Mouse (Mus musculus) liver, embryonic 14.5 days (tissue): ENCODE measurements around the gene Insr. TPM values are rescaled to one million over a fixed set of nuclear protein-coding genes. Genes with fewer than 3 reads are reported as not detected.

Source experiments
- ATAC-seq: fragments of 200-750 bp; cut with Nextera tagmentation; 2 replicates; pipeline ENCODE4 v1.8.0; 2017; ENCODE audit warnings: moderate number of reproducible peaks, mild to moderate bottlenecking, moderate library complexity; ENCODE audit not compliant: insufficient read depth
- DNase-seq, 3 experiments: peaks; one replicate each; pipeline ENCODE4 v3.0.0-alpha.2; 2012 to 2013; ENCODE audit warnings: low read depth in 3 of 3, low spot score in 3 of 3
- H3K27ac ChIP-seq: fragments of 300-500 bp; sonication (generic); 2 replicates; pipeline ENCODE4 v1.5.1; 2014; ENCODE audit warnings: moderate library complexity, mild to moderate bottlenecking, control low read depth, inconsistent platforms
- H3K27me3 ChIP-seq: fragments of 300-500 bp; sonication (generic); 2 replicates; pipeline ENCODE4 v1.6.1; 2014; ENCODE audit warnings: mild to moderate bottlenecking, low read length, moderate library complexity; ENCODE audit not compliant: control insufficient read depth, insufficient read depth
- H3K36me3 ChIP-seq: fragments of 300-500 bp; sonication (generic); replicated peaks from 2 replicates; pipeline ENCODE4 v1.6.1; 2014; ENCODE audit warnings: low read depth; ENCODE audit not compliant: control insufficient read depth, insufficient read depth
- H3K4me1 ChIP-seq, 2 experiments: fragments of 200-500 bp in 1 of 2; fragments of 300-500 bp in 1 of 2; sonication (generic) in 1 of 2; replicated peaks; 2 replicates each; pipeline ENCODE4 v1.6.1; 2012 to 2014; ENCODE audit warnings: antibody characterized with exemption in 1 of 2, inconsistent platforms in 1 of 2, low read length in 1 of 2; ENCODE audit not compliant: control insufficient read depth in 2 of 2, insufficient read depth in 2 of 2
- H3K4me2 ChIP-seq: fragments of 300-500 bp; sonication (generic); 2 replicates; pipeline ENCODE4 v1.6.1; 2014; ENCODE audit warnings: low read depth, mild to moderate bottlenecking, control low read depth, moderate library complexity
- H3K4me3 ChIP-seq, 2 experiments: fragments of 200-500 bp in 1 of 2; fragments of 300-500 bp in 1 of 2; sonication (generic) in 1 of 2; 2 replicates each; pipeline ENCODE4 v1.5.1; 2012 to 2014; ENCODE audit warnings: low read depth in 2 of 2, low read length in 2 of 2, mild to moderate bottlenecking in 2 of 2, control low read depth in 1 of 2, inconsistent platforms in 1 of 2, moderate library complexity in 1 of 2; ENCODE audit not compliant: insufficient read depth in 1 of 2
- H3K9ac ChIP-seq: fragments of 300-500 bp; sonication (generic); replicated peaks from 2 replicates; pipeline ENCODE4 v1.6.1; 2014; ENCODE audit warnings: mild to moderate bottlenecking, control low read depth, moderate library complexity
- H3K9me3 ChIP-seq: fragments of 300-500 bp; sonication (generic); 2 replicates; pipeline ENCODE4 v1.6.1; 2016; ENCODE audit warnings: low read length, mixed read lengths; ENCODE audit not compliant: control insufficient read depth
- CTCF ChIP-seq: IDR thresholded peaks from 2 replicates; pipeline ENCODE4 v1.5.1; 2016; ENCODE audit warnings: antibody characterized with exemption, low read depth, control low read depth
- EP300 ChIP-seq: IDR thresholded peaks from 2 replicates; pipeline ENCODE4 v1.6.1; 2016; ENCODE audit warnings: antibody characterized with exemption, low read depth
- WGBS: fragments of 180-500 bp; shearing (Covaris S2); extraction: QIAGEN DNeasy Blood & Tissue Kit; methylation state at CpG from one replicate; pipeline ENCODE4 v1.1.7; 2014; ENCODE audit not compliant: insufficient replicate concordance; 5-methylcytosine and 5-hydroxymethylcytosine counted together
- polyA plus RNA-seq, 2 experiments: library from polyadenylated mRNA; depleted of rRNA in 1 of 2; stranded (reverse) in 1 of 2; unstranded in 1 of 2; fragments of >200 nt; fragmentation: Nextera tagmentation in 1 of 2; extraction: Ambion mirVana in 1 of 2; gene quantifications; 2 replicates each; pipeline versions ENCODE4 v1.2.1 to v1.2.3; 2012 to 2014

Gene Insr
- polyA plus RNA-seq, 2 experiments: 4.4 to 9.2 TPM

DNA sequence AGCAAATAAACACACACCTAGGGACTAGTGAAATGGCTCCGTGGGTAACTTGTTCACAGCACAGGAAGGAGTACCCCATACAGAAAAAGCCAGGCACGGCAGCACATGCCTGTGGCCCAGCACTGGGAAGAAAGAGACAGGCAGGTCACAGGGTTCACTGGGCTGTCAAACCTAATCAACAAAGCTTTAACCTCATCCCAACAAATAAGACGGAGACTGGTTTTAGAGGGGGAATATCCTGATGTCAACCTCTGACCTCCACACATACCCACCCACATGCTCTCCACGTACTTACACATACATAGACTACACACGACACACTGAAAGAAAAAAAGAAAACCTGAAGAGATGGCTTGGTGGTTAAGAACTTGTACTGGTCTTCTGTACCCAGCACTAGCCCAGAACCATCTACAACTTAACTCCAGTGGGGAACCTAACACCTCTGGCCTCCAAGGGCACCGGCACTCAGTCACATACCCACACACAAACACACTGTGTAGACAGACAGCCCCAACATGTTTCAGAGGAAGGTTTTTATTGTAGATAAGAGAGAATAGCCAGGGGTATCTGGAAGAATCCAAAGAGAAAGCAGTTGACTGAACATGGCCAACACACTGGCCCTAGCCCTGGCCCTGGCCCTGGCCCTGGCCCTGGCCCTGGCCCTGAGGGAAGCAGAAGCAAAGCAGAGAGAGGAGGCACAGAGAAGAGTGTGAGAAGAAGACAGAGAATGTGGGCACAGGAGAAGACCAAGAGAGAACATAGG lies 12.6 kb downstream of the Insr start:
- no peak for DNase-seq
- peak; percentile 40 for ATAC-seq
- no peaks in the 10 kb centered on the region for H3K27me3 ChIP-seq
- no peak for TF ChIP-seq CTCF
- no peak for TF ChIP-seq EP300
- no peak overlapping the region for H3K4me2 ChIP-seq
- H3K27ac ChIP-seq: no peak overlapping the region
- H3K9me3 ChIP-seq: no peaks in the 10 kb centered on the region
- H3K36me3 ChIP-seq: no peaks in the 10 kb centered on the region
- H3K4me1 ChIP-seq: peaks cover 10 to 23% of the 10 kb centered on the region in 2 experiments
- H3K9ac ChIP-seq: no peak overlapping the region
- 51% methylated on average over 6 of the region's 6 CpGs for WGBS
- no peak overlapping the region for H3K4me3 ChIP-seq

DNA sequence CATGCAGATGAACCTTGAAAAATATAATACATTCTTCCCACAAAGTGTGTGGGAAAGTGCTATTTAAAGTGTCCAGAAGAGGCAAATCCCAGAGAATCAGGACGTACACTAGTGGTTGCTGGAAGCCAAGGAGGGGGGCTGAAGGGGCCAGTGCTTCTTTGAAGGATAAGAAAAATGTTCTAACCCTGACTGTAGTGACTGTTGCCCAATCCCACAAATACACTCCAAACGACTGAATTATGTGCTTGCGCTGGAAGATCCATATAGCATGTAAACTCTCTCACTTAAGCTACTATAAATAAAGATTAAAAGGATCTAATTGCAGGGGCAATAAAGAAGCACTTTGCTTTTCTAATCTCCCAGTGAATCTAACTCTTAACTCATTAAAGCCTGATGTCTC lies 14.2 kb downstream of the Insr start:
- no peak for DNase-seq
- Histone ChIP-seq H3K4me2 (no peak overlapping the region), H3K9ac (no peak overlapping the region), H3K27me3 (no peaks in the 10 kb centered on the region), H3K4me1 (peaks cover 13 to 33% of the 10 kb centered on the region in 2 experiments), H3K27ac (no peak overlapping the region), H3K36me3 (no peaks in the 10 kb centered on the region), H3K4me3 (no peak overlapping the region), H3K9me3 (no peaks in the 10 kb centered on the region)
- ATAC-seq: no peak
- 64% methylated on average over 3 of the region's 3 CpGs for WGBS
- TF ChIP-seq CTCF (no peak), EP300 (no peak)

- no peak for DNase-seq
- Histone ChIP-seq H3K9ac (no peak overlapping the region), H3K4me2 (no peak overlapping the region), H3K36me3 (peaks cover 8% of the 10 kb centered on the region), H3K27me3 (no peaks in the 10 kb centered on the region), H3K4me3 (no peak overlapping the region), H3K9me3 (no peaks in the 10 kb centered on the region), H3K4me1 (peaks cover 13 to 34% of the 10 kb centered on the region in 2 experiments), H3K27ac (no peak overlapping the region)
- ATAC-seq: no peak
- 63% methylated on average over 3 of the region's 3 CpGs for WGBS
- no peak for TF ChIP-seq EP300
- TF ChIP-seq CTCF: no peak
Measured at GRCm38 (mm10) chr8:3262779-3263178, 16.6 kb downstream of the Insr start.

DNA sequence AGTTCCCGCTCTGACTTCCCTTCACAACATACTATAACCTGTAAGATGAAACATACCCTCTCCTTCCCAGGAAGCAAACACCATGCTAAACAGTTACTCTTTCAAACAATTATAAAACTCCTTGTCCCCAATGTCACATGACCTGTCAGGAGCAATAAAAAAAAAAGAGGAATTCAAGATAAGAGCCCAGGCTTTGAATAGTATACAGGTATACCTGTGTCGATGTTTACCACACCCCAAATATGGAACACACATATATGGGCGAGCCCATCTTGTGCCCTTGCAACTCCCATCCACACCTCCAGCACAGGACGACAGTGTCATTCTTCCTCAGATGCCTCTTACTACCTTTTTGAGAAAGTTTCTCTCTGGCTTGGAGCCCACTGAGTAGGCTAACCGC lies 18.3 kb downstream of the Insr start:
- Histone ChIP-seq H3K9me3 (no peaks in the 10 kb centered on the region), H3K4me2 (no peak overlapping the region), H3K4me3 (no peak overlapping the region), H3K27me3 (no peaks in the 10 kb centered on the region), H3K36me3 (peaks cover 10% of the 10 kb centered on the region), H3K27ac (no peak overlapping the region), H3K9ac (no peak overlapping the region), H3K4me1 (peaks cover 3 to 22% of the 10 kb centered on the region in 2 experiments)
- DNase-seq: no peak
- TF ChIP-seq EP300: no peak
- no peak for TF ChIP-seq CTCF
- 72% methylated on average over 5 of the region's 5 CpGs for WGBS
- ATAC-seq: no peak

- peaks cover 10% of the 10 kb centered on the region for H3K36me3 ChIP-seq
- no peak overlapping the region for H3K27ac ChIP-seq
- ATAC-seq: no peak
- no peaks in the 10 kb centered on the region for H3K27me3 ChIP-seq
- no peak for TF ChIP-seq EP300
- TF ChIP-seq CTCF: no peak
- no peak for DNase-seq
- H3K4me3 ChIP-seq: no peak overlapping the region
- no peak overlapping the region for H3K9ac ChIP-seq
- no peaks in the 10 kb centered on the region for H3K9me3 ChIP-seq
- no peak overlapping the region for H3K4me2 ChIP-seq
- WGBS: 28% methylated on average over 9 of the region's 9 CpGs
- peaks cover 3 to 24% of the 10 kb centered on the region in 2 experiments for H3K4me1 ChIP-seq
Measured at GRCm38 (mm10) chr8:3260127-3260811, 19.1 kb downstream of the Insr start.
